Mouse (Mus musculus) CH12.LX (cell line): ENCODE data around the gene Ptpn14.

ENCODE experiments used
- CHD2 ChIP-seq: IDR thresholded peaks from 2 replicates; pipeline ENCODE4 v1.6.1; 2011; ENCODE audit warnings: low read length, improper control_type of control experiment
- CTCF ChIP-seq, 2 experiments: IDR thresholded peaks in 1 of 2; conservative IDR thresholded peaks in 1 of 2; 2 replicates each; pipeline ENCODE4 v1.5.1; 2011 to 2012; ENCODE audit warnings: low read depth in 2 of 2, low read length in 2 of 2, improper control_type of control experiment in 1 of 2, inconsistent platforms in 1 of 2, mild to moderate bottlenecking in 1 of 2, moderate library complexity in 1 of 2
- ELF1 ChIP-seq: IDR thresholded peaks from 2 replicates; pipeline ENCODE4 v1.6.1; 2014; ENCODE audit warnings: low read depth, mild to moderate bottlenecking, inconsistent platforms, low read length, improper control_type of control experiment
- MAX ChIP-seq: IDR thresholded peaks from 2 replicates; pipeline ENCODE4 v1.6.1; 2011; ENCODE audit warnings: low read length, improper control_type of control experiment
- MYC ChIP-seq: IDR thresholded peaks from 2 replicates; pipeline ENCODE4 v1.6.1; 2011; ENCODE audit warnings: low read depth, mild to moderate bottlenecking, improper control_type of control experiment, low read length
- POLR2A ChIP-seq: IDR thresholded peaks from 2 replicates; pipeline ENCODE4 v1.6.1; 2011; ENCODE audit warnings: low read depth, mild to moderate bottlenecking, improper control_type of control experiment, low read length
- RCOR1 ChIP-seq: conservative IDR thresholded peaks from 2 replicates; pipeline ENCODE4 v1.6.1; 2012; ENCODE audit warnings: low read depth, mild to moderate bottlenecking, inconsistent platforms, low read length, improper control_type of control experiment

GRCm38 (mm10) chr1:189926279-189926678, 198.2 kb downstream of the Ptpn14 start:
- TF ChIP-seq MYC, result no peak
- TF ChIP-seq POLR2A, result no peak
- no peak for TF ChIP-seq CHD2
- TF ChIP-seq ELF1, result no peak
- no peak for TF ChIP-seq CTCF (conservative IDR thresholded peaks at IDR 0.05 in 1 of 2, IDR thresholded peaks at IDR 0.05 in 1 of 2; ENCODE audit: low read depth in 2 of 2, low read length in 2 of 2)
- no peak for TF ChIP-seq RCOR1
- TF ChIP-seq MAX, result no peak
